Mouse (Mus musculus) forebrain, embryonic 10.5 days (tissue): ENCODE data around the gene Gm21903. TPM values are rescaled to one million over a fixed set of nuclear protein-coding genes. Genes with fewer than 3 reads are reported as not detected.
"Not testable (repeated sequence)": the region's sequence is repeated elsewhere in the genome, so short reads cannot be mapped to it uniquely, and the experiment has no call there.

ENCODE experiments used
- DNase-seq: peaks from one replicate; pipeline ENCODE4 v3.0.0-alpha.2; 2017; ENCODE audit warnings: low spot score; ENCODE audit errors: extremely low spot score
- H3K27ac ChIP-seq: fragments of 300-500 bp; sonication (generic); 2 replicates; pipeline ENCODE4 v1.5.1; 2016; ENCODE audit warnings: mild to moderate bottlenecking
- H3K27me3 ChIP-seq: fragments of 300-500 bp; sonication (generic); 2 replicates; pipeline ENCODE4 v1.6.1; 2016; ENCODE audit warnings: mild to moderate bottlenecking; ENCODE audit not compliant: poor library complexity, severe bottlenecking
- H3K36me3 ChIP-seq: fragments of 300-500 bp; sonication (generic); replicated peaks from 2 replicates; pipeline ENCODE4 v1.6.1; 2016; ENCODE audit warnings: mild to moderate bottlenecking, moderate library complexity
- H3K4me1 ChIP-seq: fragments of 300-500 bp; sonication (generic); 2 replicates; pipeline ENCODE4 v1.6.1; 2016
- H3K4me3 ChIP-seq: fragments of 300-500 bp; sonication (generic); 2 replicates; pipeline ENCODE4 v1.5.1; 2016; ENCODE audit warnings: mild to moderate bottlenecking, moderate library complexity
- H3K9me3 ChIP-seq: fragments of 300-500 bp; sonication (generic); 2 replicates; pipeline ENCODE4 v1.6.1; 2016; ENCODE audit warnings: mild to moderate bottlenecking, moderate library complexity
- WGBS: fragments of 180-500 bp; shearing (Covaris S2); methylation state at CpG from one replicate; pipeline ENCODE4 v1.1.7; 2016; 5-methylcytosine and 5-hydroxymethylcytosine counted together
- polyA plus RNA-seq: library from polyadenylated mRNA; unstranded; fragments of >200 nt; fragmentation: Nextera tagmentation; extraction: Ambion mirVana; gene quantifications from 2 replicates; pipeline ENCODE4 v1.2.1, GENCODE M21; 2016

The Gm21903 gene
- polyA plus RNA-seq, result not detected in 2 replicates

GRCm38 (mm10) chr17:39043241-39043640 is at the start of gene Gm21903:
Gm21903 (minus strand) TSS chr17:39043341.
- Histone ChIP-seq H3K4me1 (no peaks in the 10 kb centered on the region), H3K36me3 (no peaks in the 10 kb centered on the region), H3K9me3 (0 out of 2 replicates have a peak, but pooled peaks cover 4% of the 10 kb centered on the region), H3K27ac (no peak within 1 kb of the TSS), H3K4me3 (no peak within 1 kb of the TSS), H3K27me3 (no peaks in the 10 kb centered on the region)
- no peak for DNase-seq

GRCm38 (mm10) chr17:39076937-39077336 is 33.8 kb upstream of the Gm21903 start, which contains the start of gene Esp23:
Esp23 (minus strand) TSS chr17:39077037.
- Histone ChIP-seq H3K9me3 (peaks cover 16% of the 10 kb centered on the region), H3K4me3 (no peak within 1 kb of the TSS), H3K36me3 (no peaks in the 10 kb centered on the region), H3K27me3 (no peaks in the 10 kb centered on the region), H3K4me1 (no peaks in the 10 kb centered on the region), H3K27ac (no peak within 1 kb of the TSS)
- no peak for DNase-seq
- 50% methylated on average over 1 of the region's 1 CpGs for WGBS

- Histone ChIP-seq H3K4me1 (no peaks in the 10 kb centered on the region), H3K36me3 (no peaks in the 10 kb centered on the region), H3K27me3 (no peaks in the 10 kb centered on the region), H3K9me3 (peaks cover 16% of the 10 kb centered on the region), H3K27ac (no peak overlapping the region), H3K4me3 (no peak overlapping the region)
- no peak for DNase-seq
Observed at GRCm38 (mm10) chr17:39063641-39064040, 20.5 kb upstream of the Gm21903 start.

- WGBS, result 90% methylated on average over 3 of the region's 3 CpGs
- not testable (repeated sequence) for H3K27ac ChIP-seq, H3K4me1 ChIP-seq, DNase-seq, H3K36me3 ChIP-seq, H3K27me3 ChIP-seq, H3K4me3 ChIP-seq, H3K9me3 ChIP-seq
Observed at GRCm38 (mm10) chr17:39036395-39036794, 6.7 kb downstream of the Gm21903 start, which contains the start of gene Esp24. Esp24 (plus strand) TSS chr17:39036695.

GRCm38 (mm10) chr17:39017184-39017583 is 26.0 kb downstream of the Gm21903 start:
- DNase-seq, result no peak
- Histone ChIP-seq H3K36me3 (no peaks in the 10 kb centered on the region), H3K4me1 (no peaks in the 10 kb centered on the region; the same call in 1 of the 2 replicates), H3K4me3 (no peak overlapping the region), H3K27ac (no peak overlapping the region), H3K27me3 (no peaks in the 10 kb centered on the region), H3K9me3 (peaks cover 9% of the 10 kb centered on the region)
- WGBS, result 45% methylated on average over 14 of the region's 14 CpGs

- 43% methylated on average over 30 of the region's 30 CpGs for WGBS
- peaks cover 6% of the 10 kb centered on the region; the same call in 1 of the 2 replicates for H3K9me3 ChIP-seq
- H3K36me3 ChIP-seq, result no peaks in the 10 kb centered on the region
- H3K27ac ChIP-seq, result no peak overlapping the region
- H3K27me3 ChIP-seq, result no peaks in the 10 kb centered on the region
- H3K4me1 ChIP-seq, result no peaks in the 10 kb centered on the region
- no peak for DNase-seq
- H3K4me3 ChIP-seq, result peak overlapping the region; percentile 36
Observed at GRCm38 (mm10) chr17:39010675-39011638, 32.2 kb downstream of the Gm21903 start.

- Histone ChIP-seq H3K27me3 (no peaks in the 10 kb centered on the region), H3K4me1 (no peaks in the 10 kb centered on the region)
Observed at GRCm38 (mm10) chr17:39009846-39010245, 33.3 kb downstream of the Gm21903 start.

More at GRCm38 (mm10) chr17:39009846-39010245, 33.3 kb downstream of the Gm21903 start:
- 90% methylated on average over 1 of the region's 1 CpGs for WGBS
- no peak for DNase-seq
- no peaks in the 10 kb centered on the region for H3K36me3 ChIP-seq
- H3K27ac ChIP-seq, result no peak overlapping the region
- no peak overlapping the region for H3K4me3 ChIP-seq
- peaks cover 6% of the 10 kb centered on the region; the same call in 1 of the 2 replicates for H3K9me3 ChIP-seq

Other genes starting within 250 kb of the Gm21903 start
- gene Esp24, start 6.6 kb downstream of the Gm21903 start, polyA plus RNA-seq, result not detected in 2 replicates
- gene Esp23, start 33.7 kb upstream of the Gm21903 start, polyA plus RNA-seq, result not detected in 2 replicates
- not detected in 2 replicates for gene Esp22, start 52.0 kb upstream of the Gm21903 start, polyA plus RNA-seq